Mouse (Mus musculus) cerebral cortex, adult 2 months (tissue): ENCODE measurements around the gene Spp2.

Source experiments
- WGBS: fragments of 180-500 bp; shearing (Covaris S2); methylation state at CpG from one replicate; pipeline ENCODE4 v1.1.7; 2018; 5-methylcytosine and 5-hydroxymethylcytosine counted together

Spp2 gene

DNA sequence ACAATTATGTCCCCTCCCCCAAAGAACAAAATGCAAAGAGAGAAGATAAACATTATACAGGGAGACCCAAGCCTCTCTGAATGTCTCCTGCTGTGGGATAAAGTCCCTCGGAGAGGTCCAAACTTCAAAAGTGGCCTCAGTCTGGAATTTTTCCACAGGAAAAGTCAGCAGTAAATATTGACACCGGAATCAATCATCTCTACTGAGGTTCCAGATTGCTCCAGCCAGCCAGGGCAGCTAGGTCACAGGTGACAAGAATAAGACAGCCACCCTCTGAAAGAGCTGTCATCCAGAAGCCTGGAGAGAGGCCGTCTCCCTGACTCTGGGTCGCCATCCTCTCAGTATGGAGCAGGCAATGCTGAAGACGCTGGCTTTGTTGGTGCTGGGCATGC, at the start of gene Spp2:
Gene Spp2 (plus strand): TSS at position 155 of the 392 bp plus-strand sequence.
- WGBS: 86% methylated on average over 5 of the region's 5 CpGs

DNA sequence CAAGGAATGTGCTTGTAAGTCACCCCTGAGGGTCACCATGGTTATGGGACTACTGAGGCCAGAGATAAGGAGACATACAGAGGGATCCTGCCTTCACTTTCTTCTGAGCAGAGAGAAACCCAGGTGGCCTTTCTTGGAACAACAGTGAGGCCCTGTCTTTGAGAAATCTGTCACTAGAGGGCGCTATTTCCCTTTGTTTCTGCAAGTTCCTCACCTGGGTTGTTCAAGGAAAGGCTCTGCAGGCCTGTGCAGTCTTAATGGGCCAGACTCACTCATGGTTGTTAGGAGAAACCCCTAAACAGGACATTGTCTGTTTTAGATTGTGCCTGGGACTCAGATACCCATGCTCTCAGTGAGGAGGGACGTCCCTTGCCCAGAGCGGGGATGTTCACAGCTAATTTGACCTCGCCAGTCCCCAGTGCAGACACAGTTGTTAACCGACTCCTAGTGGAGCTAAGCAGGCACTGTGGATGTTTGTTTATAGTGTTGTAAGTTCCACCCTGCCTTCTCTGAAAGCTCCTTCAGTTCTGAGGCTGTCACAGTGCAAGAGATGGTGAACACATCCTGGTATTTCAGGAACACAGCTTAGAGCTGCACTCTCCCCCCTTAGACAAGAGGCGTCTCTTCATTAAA, 49.2 kb upstream of the Spp2 start:
- WGBS: 74% methylated on average over 6 of the region's 6 CpGs

DNA sequence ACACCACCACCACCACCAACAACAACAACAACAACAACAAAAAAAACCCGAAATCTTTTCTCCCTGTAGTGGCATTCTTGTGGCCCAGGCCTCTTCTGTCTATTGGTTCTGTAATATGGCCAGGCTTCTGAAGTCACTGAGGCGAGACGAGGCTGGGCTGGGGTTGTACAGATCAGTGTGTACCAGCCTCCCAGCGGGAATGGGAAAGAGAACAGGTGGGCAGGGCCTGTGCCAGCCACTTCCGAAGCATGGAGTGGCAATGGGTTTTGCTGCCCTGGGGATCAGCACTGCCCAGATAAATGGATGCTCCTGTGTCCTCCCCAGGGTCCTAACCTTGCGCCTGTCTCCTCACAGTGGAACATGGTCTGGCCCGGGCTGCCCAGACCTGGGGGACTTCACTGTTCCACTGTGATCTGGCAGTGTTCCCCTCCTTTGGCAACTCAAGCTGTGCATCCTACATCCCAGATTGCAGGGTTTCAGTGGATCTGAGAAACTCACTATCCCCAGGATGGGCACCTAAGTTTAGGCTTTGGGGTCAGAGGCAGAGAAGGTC, 48.6 kb upstream of the Spp2 start:
- 79% methylated on average over 7 of the region's 7 CpGs for WGBS

DNA sequence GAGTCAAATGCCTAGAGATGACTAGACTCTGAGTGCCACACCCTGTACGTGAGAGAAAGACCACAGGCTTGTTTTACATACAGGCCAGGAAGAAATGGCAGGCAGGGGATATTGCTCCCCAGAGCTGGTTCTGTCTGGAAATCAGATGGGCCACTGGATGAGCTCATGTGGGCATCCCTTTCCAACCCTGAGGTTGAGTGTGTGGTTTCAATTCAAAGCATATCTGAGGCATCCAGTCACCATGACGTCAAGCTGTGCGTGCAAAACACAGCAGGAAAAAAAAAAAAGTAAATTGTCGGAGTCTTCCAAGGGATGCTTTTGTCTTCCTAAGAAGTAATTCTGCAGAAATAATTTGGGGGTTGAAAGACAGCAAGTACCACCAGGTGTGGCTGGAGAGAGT, 45.7 kb upstream of the Spp2 start:
- WGBS: 79% methylated on average over 4 of the region's 4 CpGs

DNA sequence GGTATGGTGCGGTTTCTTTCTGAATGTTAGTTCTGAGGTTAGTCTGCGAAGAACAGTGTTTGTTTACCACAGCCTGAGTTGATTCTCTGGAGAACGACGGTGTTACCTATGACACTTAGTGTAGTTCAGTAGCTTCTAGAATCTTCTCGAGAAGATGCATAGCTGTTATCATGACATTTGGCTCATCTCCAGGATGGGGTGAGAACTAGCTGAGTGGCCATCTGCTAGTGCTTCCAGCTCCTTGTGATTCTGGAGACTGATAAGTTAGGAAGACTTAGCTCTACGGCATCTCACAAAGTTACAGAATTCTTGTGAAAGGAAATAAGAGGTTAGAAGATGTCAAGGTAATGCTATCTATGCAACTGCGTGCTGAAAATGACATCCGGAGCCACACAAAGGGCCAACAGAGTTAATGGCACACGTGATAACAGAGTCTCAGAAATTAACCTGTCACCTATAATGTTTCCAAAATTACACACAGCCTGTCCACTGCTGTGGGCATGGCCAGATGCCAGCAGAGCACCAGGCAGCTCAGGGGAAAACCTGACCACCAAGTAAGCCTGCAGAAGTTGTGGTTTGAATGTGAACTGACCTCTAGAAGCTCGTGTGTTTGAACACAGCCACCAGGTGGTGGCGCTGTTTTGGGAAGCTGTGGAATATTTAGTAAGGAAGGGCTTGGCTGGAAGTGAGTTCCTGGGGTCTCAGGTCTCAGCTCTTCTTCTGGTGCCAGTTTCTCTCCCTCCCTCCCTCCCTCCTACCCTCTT, 39.7 kb upstream of the Spp2 start:
- WGBS: 82% methylated on average over 11 of the region's 11 CpGs

DNA sequence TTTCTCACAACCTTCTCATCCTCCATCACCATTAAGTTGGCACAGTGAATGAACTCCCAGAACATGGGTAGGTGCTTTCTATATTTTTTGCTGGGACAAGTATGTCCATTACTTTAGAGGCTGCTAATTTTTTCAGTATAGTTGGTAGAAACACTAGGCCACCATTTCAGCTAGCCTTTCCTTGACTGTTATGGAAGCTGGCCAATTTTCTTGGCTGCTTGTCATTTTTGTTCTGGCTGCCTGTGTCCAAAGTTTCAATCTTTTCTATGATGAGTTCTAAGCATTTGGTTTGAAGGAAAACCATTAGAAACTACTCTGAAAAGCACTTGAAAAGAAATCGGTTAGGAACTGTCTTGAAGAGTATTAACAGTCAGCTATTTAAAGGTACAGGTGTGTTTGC, 28.3 kb upstream of the Spp2 start:
- WGBS: 83% methylated on average over 1 of the region's 1 CpGs

DNA sequence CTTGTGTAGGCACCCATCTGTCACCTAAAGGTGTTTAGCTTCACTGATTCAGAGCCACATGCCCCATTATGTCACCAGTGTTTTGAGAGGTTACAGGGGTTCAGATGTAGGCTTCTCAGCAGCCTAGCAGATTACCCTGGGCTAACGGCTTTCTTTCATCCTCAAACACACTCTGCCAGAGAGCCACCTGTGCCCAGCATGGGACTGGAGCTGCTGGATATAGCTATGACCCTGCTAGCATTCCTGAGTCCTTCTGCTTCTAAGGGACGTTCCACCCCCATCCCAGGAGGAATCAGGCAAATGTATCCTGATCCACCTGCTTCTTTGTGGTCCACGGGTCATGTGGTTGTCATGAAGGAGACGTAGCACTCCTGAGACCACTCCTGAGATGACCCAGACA, 15.1 kb upstream of the Spp2 start:
- WGBS: 82% methylated on average over 4 of the region's 4 CpGs

DNA sequence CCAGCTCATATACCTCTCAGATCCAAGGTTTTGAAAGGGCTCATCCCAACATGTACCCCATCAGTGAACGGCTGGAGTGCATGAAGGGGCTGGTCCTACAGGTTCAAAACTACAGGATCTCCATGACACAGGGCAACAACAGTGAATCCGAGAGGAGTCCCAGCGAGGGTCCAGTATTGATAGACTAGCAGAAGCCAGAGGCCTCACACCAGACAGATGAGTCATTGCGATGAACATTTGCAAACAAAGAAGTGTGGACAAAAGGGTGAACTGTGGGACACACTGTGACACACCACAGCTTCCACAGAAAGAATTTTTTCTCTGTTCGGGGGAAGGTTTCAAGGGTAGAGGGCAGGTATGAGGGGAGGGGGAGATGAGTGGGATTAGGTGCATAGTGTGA, 13.4 kb upstream of the Spp2 start:
- 88% methylated on average over 5 of the region's 5 CpGs for WGBS

DNA sequence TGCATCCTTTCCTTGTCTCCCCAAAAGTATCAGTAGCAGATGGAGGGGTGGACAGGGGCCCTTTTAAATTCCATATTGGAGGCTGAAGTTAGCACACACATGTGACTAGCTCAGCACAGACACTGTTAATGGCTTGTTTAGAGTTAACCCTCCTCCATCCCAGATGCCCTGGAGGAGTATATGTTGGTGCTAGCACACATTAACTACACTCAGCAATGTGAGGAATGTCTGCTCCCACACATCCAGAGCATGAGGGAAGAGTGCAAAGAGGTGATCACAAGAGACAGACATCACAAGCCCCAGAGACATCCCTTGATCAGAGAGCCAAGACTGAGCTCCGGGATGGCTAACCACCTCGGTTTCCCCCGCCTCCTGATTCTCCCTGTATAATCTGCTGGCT, 3.4 kb upstream of the Spp2 start:
- 68% methylated on average over 3 of the region's 3 CpGs for WGBS

DNA sequence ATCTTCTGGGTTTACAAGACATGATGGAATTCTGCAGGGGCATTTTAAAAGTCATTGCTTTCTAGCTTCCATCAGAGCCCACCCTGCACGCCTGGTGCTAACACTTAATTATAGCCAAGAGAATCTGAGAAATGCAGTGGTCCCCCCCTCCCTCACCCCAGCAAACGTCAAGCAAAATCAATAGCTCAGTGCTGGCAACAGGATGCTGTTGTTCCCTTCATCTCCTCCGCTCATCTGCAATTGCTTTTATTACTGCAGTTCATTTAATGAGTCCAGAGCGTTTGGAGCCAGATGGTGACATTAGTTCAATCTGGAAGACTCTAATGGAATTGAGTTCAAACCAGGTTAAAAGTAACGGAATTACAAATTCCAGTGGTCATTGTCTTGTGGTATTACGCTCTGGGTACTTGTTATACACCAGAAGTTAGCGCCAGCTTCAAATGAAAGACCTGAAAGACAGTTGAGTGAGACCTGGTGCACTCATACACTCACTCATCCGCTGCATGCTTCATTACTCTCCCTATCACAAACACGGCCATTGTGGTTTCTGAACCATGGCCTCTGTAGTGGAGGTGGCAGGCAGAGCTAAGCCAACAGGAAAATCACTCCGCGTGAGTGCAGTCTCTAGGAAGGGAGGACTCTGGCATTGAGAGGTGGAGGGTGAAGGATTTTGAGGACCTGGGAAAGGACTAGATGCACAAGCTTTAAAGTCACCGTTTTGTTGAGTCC, 519 bp upstream of the Spp2 start:
- 71% methylated on average over 12 of the region's 12 CpGs for whole genome bisulfite sequencing

DNA sequence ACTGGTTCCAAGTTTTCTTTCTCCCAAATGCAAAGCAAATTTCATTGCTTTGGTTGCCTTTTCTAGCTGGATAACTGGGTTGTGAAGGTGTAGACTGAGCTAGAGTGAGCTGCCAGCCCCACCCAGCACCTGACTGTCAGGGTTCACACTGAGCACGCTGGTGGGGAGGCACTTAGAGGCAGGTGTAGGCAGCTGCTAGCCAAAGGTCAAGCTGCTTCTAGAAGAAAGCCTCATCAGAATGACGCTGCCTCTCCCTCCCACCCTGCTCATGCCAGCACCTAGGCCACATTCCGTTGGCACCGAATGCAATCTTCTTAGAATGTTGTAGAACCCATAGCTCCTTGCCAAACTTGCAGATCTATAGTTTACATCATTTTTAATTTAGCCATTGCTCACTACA, 1.6 kb downstream of the Spp2 start:
- 87% methylated on average over 4 of the region's 4 CpGs for WGBS

DNA sequence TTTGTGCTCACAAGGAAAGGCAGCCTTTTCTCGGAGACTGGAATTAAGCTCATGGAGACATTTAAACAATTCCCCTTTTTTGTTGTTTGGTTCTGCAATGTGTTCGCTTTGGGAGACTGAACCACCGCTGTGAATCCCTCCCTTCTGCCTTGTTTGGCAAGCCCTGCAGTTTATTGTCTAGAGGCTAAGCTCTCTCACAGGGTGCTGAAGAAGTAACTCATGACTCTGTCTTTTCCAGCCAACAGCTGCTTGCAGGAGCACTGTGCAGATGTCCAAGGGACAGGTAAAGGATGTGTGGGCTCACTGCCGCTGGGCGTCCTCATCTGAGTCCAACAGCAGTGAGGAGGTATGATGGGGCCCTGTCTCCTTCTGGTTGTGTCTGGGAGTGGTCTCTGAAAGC, 5.3 kb downstream of the Spp2 start:
- WGBS: 52% methylated on average over 5 of the region's 5 CpGs

DNA sequence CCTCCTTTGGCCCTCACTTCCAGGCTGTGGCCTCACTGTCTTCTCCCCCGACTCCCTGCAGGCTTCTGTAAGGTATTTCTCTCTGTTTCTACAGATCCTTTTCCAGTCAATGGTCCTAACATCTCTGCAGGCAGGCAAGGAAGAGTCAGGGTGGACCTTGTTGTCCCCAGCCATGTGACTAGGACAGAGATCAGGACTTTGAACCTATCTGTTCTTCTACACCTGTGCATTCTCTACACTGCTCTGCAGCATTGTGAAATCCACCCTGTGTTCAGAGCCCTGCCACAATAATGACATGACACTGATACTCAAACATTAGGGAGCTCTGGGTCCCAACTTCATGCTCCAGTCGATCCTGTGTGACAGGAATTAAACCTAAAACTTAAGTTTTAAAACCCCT, 12.2 kb downstream of the Spp2 start:
- WGBS: 88% methylated on average over 2 of the region's 2 CpGs

DNA sequence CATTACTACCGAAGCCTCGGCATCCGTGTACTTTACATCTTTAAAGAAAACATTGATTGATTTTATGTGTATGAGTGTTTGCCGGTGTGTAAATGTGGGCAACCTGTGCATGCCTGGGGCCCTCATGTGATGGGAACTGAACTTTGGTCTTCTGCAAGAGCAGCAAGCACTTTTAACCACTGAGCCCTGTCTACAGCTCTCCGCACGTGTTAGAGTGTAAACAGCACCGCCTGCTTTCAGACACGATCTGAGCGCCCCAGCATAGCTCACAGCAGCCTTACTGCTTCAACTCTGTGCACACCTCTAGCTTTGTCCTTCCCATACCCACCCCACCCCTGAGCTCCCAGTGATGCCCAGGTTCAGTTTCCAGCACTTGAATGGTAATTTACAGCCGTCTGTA, 15.3 kb downstream of the Spp2 start:
- 90% methylated on average over 10 of the region's 10 CpGs for WGBS

DNA sequence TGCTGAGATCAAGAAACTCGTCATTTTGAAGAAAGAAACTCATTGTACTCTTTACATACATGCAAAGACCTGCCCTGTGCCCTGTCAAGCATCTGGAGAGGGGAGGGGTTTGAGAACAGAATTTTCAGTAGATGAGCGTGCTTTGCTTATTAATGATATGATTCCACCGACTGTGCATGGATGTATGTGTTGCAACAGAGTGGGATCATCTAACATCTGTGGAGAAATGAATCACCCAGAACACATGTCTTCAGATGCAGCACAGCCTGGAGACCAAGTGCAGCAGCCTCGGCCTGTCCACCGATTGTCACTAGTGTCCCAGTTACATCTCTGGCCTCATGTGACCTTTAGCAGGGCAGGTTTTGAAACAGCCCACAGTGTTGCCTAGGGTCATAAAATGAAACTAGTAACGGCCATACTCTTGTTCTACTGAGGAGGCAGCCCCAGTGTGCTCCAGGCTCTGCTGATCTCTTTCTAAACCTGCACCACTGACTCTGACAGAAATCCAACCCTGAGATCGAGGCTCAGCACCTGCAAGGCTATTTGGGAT, 16.2 kb downstream of the Spp2 start:
- WGBS: 53% methylated on average over 7 of the region's 7 CpGs

DNA sequence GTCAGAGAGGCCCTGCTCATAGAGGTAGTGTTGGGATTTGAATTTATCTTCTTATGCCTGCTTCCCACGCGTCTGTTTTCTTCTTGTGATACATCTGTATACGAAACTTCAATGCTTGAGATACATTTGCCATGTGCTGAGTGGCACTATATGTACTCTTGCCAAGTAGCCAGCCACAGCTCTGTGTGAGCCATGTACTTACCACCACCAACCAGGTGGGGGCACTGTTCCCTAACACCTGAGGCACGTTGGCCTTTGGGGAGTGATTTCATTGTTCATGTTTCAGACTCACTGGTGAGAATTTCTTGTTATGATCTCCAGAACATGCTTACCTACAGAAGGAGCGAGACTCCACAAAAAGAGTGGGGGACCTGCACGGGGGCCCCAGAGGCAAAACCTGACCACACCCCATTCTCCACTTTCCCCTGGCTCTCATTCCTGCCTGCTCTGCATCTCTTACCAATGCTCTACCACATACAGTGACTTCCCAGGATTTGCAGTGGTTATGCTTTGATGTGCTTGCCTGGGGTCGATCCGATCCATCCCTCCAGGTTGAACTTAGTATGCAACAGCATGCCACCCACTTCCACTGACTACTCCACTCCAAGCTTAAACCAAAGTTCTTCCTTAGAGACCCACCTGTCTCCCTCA, 18.0 kb downstream of the Spp2 start:
- WGBS: 25% methylated on average over 8 of the region's 8 CpGs

DNA sequence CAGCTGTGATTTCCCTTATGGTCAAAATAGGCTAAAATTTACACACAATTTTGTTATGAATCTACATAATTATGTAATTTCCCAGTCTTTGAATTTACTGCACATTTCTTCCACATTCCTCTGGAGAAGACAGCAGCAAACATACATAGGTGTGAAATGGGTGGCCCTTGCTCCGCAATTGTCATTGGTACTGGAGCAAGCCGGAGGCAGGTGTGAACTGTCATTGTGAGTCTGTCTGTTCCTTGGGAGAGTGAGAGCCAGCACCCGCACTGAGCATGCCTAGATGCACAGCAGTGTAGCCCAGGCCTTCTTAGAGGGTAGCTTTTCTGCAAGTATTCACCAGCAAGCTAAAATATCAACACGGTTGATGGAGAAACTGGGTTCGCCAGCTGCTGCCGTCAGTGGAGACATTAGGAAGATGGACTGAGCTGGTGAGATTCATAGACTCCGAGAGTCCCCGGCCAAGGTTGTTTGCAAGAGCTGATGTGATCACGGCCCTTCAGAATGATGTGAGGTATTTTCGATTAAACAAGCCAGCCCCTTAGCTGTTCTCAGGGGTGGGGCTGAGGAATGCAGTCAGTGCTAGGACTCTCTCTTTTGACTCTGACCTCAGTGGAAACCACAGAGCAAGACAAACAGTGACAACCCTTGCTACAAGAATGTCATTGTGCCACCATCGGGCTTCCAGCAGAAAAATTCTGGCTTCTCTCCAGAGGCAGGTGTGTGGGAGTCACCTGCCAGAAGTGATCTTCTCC, 21.4 kb downstream of the Spp2 start:
- WGBS: 73% methylated on average over 11 of the region's 11 CpGs

DNA sequence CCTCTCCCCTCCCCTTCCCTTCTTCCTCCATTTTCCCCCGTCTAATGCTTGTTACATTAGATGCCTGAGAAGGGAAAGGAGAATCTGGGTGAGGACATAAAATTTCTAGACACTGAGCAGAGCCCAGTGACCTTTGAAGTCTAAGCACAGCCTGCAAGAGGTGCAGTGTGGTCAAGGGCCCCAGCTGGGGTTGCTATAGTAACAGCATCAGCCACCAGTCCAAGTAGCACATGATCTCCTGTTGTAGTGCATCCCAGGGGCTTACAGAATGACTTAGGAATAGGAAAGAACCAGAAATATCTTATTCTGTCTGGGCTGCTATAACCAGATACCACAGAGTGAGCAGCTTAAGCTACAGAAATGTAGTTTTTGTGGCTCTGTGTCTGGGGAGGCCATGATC, 22.7 kb downstream of the Spp2 start:
- 67% methylated on average over 1 of the region's 1 CpGs for WGBS

DNA sequence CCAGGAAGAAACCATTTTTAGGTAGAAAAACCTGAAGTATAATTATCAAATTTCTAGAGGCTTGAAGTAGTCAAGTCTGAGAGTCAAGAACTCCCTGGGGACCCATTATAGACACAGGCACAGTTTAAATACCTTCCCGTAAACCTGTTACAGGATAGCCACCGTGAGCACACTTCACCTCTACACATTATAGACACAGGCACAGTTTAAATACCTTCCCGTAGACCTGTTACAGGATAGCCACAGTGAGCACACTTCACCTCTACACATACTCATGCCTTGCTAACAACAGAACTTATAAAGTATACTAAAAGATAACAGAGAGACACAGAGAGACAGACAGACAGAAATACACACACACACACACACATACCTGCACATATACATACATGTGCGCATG, 24.5 kb downstream of the Spp2 start:
- WGBS: 89% methylated on average over 4 of the region's 4 CpGs

DNA sequence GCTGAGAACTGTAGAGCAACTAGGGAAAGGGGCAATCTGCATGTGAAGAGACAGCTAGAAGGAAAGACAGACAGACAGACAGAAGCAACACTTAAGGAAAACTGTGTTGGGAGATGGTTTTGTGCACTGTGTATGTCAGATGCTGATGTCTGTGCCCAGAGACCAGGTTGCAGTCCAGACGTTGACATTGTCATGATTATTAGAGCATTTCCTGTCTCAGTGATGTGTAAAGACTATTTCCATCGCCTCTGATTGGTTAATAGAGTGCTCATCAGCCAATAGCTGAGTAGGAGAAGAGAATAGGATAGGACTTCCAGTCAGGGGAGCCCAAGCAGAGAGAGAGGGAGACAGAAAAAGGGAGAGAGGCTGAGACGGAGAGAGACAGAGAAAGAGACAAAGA, 25.8 kb downstream of the Spp2 start:
- 66% methylated on average over 3 of the region's 3 CpGs for WGBS
